Mouse (Mus musculus) forebrain, embryonic 15.5 days (tissue): Measurements from ENCODE around the gene Ccdc27. TPM values are rescaled to one million over a fixed set of nuclear protein-coding genes. Genes with fewer than 3 reads are reported as not detected.
A peak's percentile ranks its signal among the peaks of the same experiment; 100 is the strongest.

ENCODE experiments used
- ATAC-seq: fragments of 200-750 bp; cut with Nextera tagmentation; replicated peaks from 2 replicates; pipeline ENCODE4 v1.8.0; 2017; ENCODE audit warnings: mild to moderate bottlenecking, moderate TSS enrichment, moderate library complexity
- H3K27ac ChIP-seq: fragments of 300-500 bp; sonication (generic); replicated peaks from 2 replicates; pipeline ENCODE4 v1.5.1; 2015; ENCODE audit warnings: mild to moderate bottlenecking, inconsistent platforms
- H3K27me3 ChIP-seq: fragments of 300-500 bp; sonication (generic); 2 replicates; pipeline ENCODE4 v1.6.1; 2015; ENCODE audit warnings: inconsistent platforms
- H3K36me3 ChIP-seq: fragments of 300-500 bp; sonication (generic); 2 replicates; pipeline ENCODE4 v1.6.1; 2015; ENCODE audit warnings: mild to moderate bottlenecking, inconsistent platforms
- H3K4me1 ChIP-seq: fragments of 300-500 bp; sonication (generic); 2 replicates; pipeline ENCODE4 v1.6.1; 2015; ENCODE audit warnings: inconsistent platforms
- H3K4me2 ChIP-seq: fragments of 300-500 bp; sonication (generic); replicated peaks from 2 replicates; pipeline ENCODE4 v1.6.1; 2015; ENCODE audit warnings: mild to moderate bottlenecking, inconsistent platforms
- H3K4me3 ChIP-seq: fragments of 300-500 bp; sonication (generic); 2 replicates; pipeline ENCODE4 v1.5.1; 2015; ENCODE audit warnings: mild to moderate bottlenecking, inconsistent platforms
- H3K9ac ChIP-seq: fragments of 300-500 bp; sonication (generic); replicated peaks from 2 replicates; pipeline ENCODE4 v1.6.1; 2015; ENCODE audit warnings: mild to moderate bottlenecking, inconsistent platforms
- H3K9me3 ChIP-seq: fragments of 300-500 bp; sonication (generic); 2 replicates; pipeline ENCODE4 v1.6.1; 2016; ENCODE audit warnings: inconsistent platforms
- WGBS: fragments of 180-500 bp; shearing (Covaris S2); methylation state at CpG from one replicate; pipeline ENCODE4 v1.1.7; 2015; ENCODE audit warnings: mixed read lengths; 5-methylcytosine and 5-hydroxymethylcytosine counted together
- polyA plus RNA-seq: library from polyadenylated mRNA; unstranded; fragments of >200 nt; fragmentation: Nextera tagmentation; extraction: Ambion mirVana; gene quantifications from 2 replicates; pipeline ENCODE4 v1.2.1, GENCODE M21; 2015

The Ccdc27 gene
- polyA plus RNA-seq: not detected in 2 replicates

- H3K27me3 ChIP-seq: no peaks in the 10 kb centered on the region
- H3K4me2 ChIP-seq: no peak within 1 kb of the TSS
- H3K9me3 ChIP-seq: no peaks in the 10 kb centered on the region
- H3K4me1 ChIP-seq: no peaks in the 10 kb centered on the region
- H3K9ac ChIP-seq: no peak within 1 kb of the TSS
- 85% methylated on average over 9 of the region's 9 CpGs for WGBS
- H3K36me3 ChIP-seq: no peaks in the 10 kb centered on the region
- no peak within 1 kb of the TSS for H3K27ac ChIP-seq
- ATAC-seq: no peak
- no peak within 1 kb of the TSS for H3K4me3 ChIP-seq
Measured at GRCm38 (mm10) chr4:154042577-154042976, at the start of gene Ccdc27. Ccdc27 (minus strand) TSS chr4:154042677.

- 63% methylated on average over 8 of the region's 8 CpGs for WGBS
- Histone ChIP-seq H3K27me3 (peaks cover 3% of the 10 kb centered on the region; the same call in 1 of the 2 replicates), H3K4me3 (no peak overlapping the region), H3K9ac (no peak overlapping the region), H3K36me3 (no peaks in the 10 kb centered on the region), H3K4me1 (no peaks in the 10 kb centered on the region), H3K4me2 (no peak overlapping the region), H3K27ac (no peak overlapping the region), H3K9me3 (no peaks in the 10 kb centered on the region)
- no peak for ATAC-seq
Measured at GRCm38 (mm10) chr4:154091356-154091755, 48.9 kb upstream of the Ccdc27 start.

GRCm38 (mm10) chr4:154089205-154089604 is 46.7 kb upstream of the Ccdc27 start:
- no peak for ATAC-seq

GRCm38 (mm10) chr4:154086436-154086835 is 44.0 kb upstream of the Ccdc27 start:
- no peak overlapping the region for H3K4me3 ChIP-seq
- no peak for ATAC-seq
- no peak overlapping the region for H3K27ac ChIP-seq
- H3K9me3 ChIP-seq: no peaks in the 10 kb centered on the region
- H3K27me3 ChIP-seq: peaks cover 18% of the 10 kb centered on the region
- H3K4me2 ChIP-seq: no peak overlapping the region
- WGBS: 89% methylated on average over 8 of the region's 8 CpGs
- H3K9ac ChIP-seq: no peak overlapping the region
- H3K36me3 ChIP-seq: no peaks in the 10 kb centered on the region
- H3K4me1 ChIP-seq: no peaks in the 10 kb centered on the region

More at GRCm38 (mm10) chr4:154089205-154089604, 46.7 kb upstream of the Ccdc27 start:
- Histone ChIP-seq H3K4me2 (no peak overlapping the region), H3K4me3 (no peak overlapping the region), H3K4me1 (no peaks in the 10 kb centered on the region), H3K9me3 (no peaks in the 10 kb centered on the region), H3K27ac (no peak overlapping the region), H3K36me3 (no peaks in the 10 kb centered on the region), H3K9ac (no peak overlapping the region), H3K27me3 (0 out of 2 replicates have a peak, but pooled peaks cover 3% of the 10 kb centered on the region)
- WGBS: 63% methylated on average over 5 of the region's 5 CpGs

- WGBS: 58% methylated on average over 3 of the region's 3 CpGs
- no peaks in the 10 kb centered on the region for H3K4me1 ChIP-seq
- no peaks in the 10 kb centered on the region for H3K9me3 ChIP-seq
- H3K4me2 ChIP-seq: no peak overlapping the region
- H3K27me3 ChIP-seq: peaks cover 24% of the 10 kb centered on the region
- no peaks in the 10 kb centered on the region for H3K36me3 ChIP-seq
- no peak overlapping the region for H3K4me3 ChIP-seq
- H3K9ac ChIP-seq: no peak overlapping the region
- ATAC-seq: no peak
- H3K27ac ChIP-seq: no peak overlapping the region
Measured at GRCm38 (mm10) chr4:154085856-154086255, 43.4 kb upstream of the Ccdc27 start.

GRCm38 (mm10) chr4:154081974-154082373 is 39.5 kb upstream of the Ccdc27 start:
- no peaks in the 10 kb centered on the region for H3K4me1 ChIP-seq
- peaks cover 31% of the 10 kb centered on the region for H3K27me3 ChIP-seq
- no peak overlapping the region for H3K27ac ChIP-seq
- ATAC-seq: no peak
- WGBS: 0% methylated on average over 1 of the region's 1 CpGs
- H3K9me3 ChIP-seq: no peaks in the 10 kb centered on the region
- H3K36me3 ChIP-seq: no peaks in the 10 kb centered on the region
- H3K9ac ChIP-seq: no peak overlapping the region
- H3K4me2 ChIP-seq: no peak overlapping the region
- H3K4me3 ChIP-seq: no peak overlapping the region

- no peak overlapping the region for H3K27ac ChIP-seq
- no peak overlapping the region for H3K9ac ChIP-seq
Measured at GRCm38 (mm10) chr4:154081021-154081420, 38.5 kb upstream of the Ccdc27 start.

GRCm38 (mm10) chr4:154080211-154080610 is 37.7 kb upstream of the Ccdc27 start:
- Histone ChIP-seq H3K36me3 (no peaks in the 10 kb centered on the region), H3K27ac (no peak overlapping the region), H3K9ac (no peak overlapping the region), H3K4me2 (no peak overlapping the region), H3K27me3 (peaks cover 31% of the 10 kb centered on the region), H3K4me3 (no peak overlapping the region), H3K4me1 (no peaks in the 10 kb centered on the region), H3K9me3 (no peaks in the 10 kb centered on the region)
- WGBS: 66% methylated on average over 4 of the region's 4 CpGs
- no peak for ATAC-seq

More at GRCm38 (mm10) chr4:154081021-154081420, 38.5 kb upstream of the Ccdc27 start:
- Histone ChIP-seq H3K4me1 (no peaks in the 10 kb centered on the region), H3K36me3 (no peaks in the 10 kb centered on the region), H3K4me2 (no peak overlapping the region), H3K9me3 (no peaks in the 10 kb centered on the region), H3K27me3 (peaks cover 31% of the 10 kb centered on the region), H3K4me3 (no peak overlapping the region)
- WGBS: 5% methylated on average over 13 of the region's 13 CpGs
- no peak for ATAC-seq

- H3K36me3 ChIP-seq: no peaks in the 10 kb centered on the region
- no peak overlapping the region for H3K9ac ChIP-seq
- peaks cover 25% of the 10 kb centered on the region for H3K27me3 ChIP-seq
- peak overlapping the region; percentile 13; the same call in 1 of the 2 replicates for H3K4me3 ChIP-seq
- peak overlapping the region; percentile 25 for H3K4me2 ChIP-seq
- no peaks in the 10 kb centered on the region for H3K9me3 ChIP-seq
- ATAC-seq: no peak
- 27% methylated on average over 10 of the region's 16 CpGs for WGBS
- H3K27ac ChIP-seq: no peak overlapping the region
- peaks cover 7% of the 10 kb centered on the region; the same call in 1 of the 2 replicates for H3K4me1 ChIP-seq
Measured at GRCm38 (mm10) chr4:154071941-154072340, 29.5 kb upstream of the Ccdc27 start.

GRCm38 (mm10) chr4:154071521-154071920 is 29.0 kb upstream of the Ccdc27 start:
- Histone ChIP-seq H3K36me3 (no peaks in the 10 kb centered on the region), H3K4me3 (peak overlapping the region; percentile 13; the same call in 1 of the 2 replicates), H3K9ac (no peak overlapping the region), H3K9me3 (no peaks in the 10 kb centered on the region), H3K4me2 (peak overlapping the region; percentile 25), H3K4me1 (peaks cover 7% of the 10 kb centered on the region; the same call in 1 of the 2 replicates), H3K27me3 (peaks cover 25% of the 10 kb centered on the region), H3K27ac (no peak overlapping the region)
- WGBS: under 1% methylated on average over 15 of the region's 20 CpGs
- ATAC-seq: no peak

- under 1% methylated on average over 5 of the region's 5 CpGs for WGBS
Measured at GRCm38 (mm10) chr4:154070896-154071295, 28.4 kb upstream of the Ccdc27 start.

GRCm38 (mm10) chr4:154064827-154065773 is 22.6 kb upstream of the Ccdc27 start:
- H3K27ac ChIP-seq: no peak overlapping the region
- no peak overlapping the region for H3K9ac ChIP-seq
- no peaks in the 10 kb centered on the region for H3K9me3 ChIP-seq
- no peak overlapping the region for H3K4me3 ChIP-seq
- 63% methylated on average over 14 of the region's 14 CpGs for WGBS
- ATAC-seq: peak; percentile 61
- peaks cover 8% of the 10 kb centered on the region for H3K27me3 ChIP-seq
- no peak overlapping the region for H3K4me2 ChIP-seq
- no peaks in the 10 kb centered on the region for H3K36me3 ChIP-seq
- no peaks in the 10 kb centered on the region for H3K4me1 ChIP-seq

More at GRCm38 (mm10) chr4:154070896-154071295, 28.4 kb upstream of the Ccdc27 start:
- H3K27ac ChIP-seq: no peak overlapping the region
- no peak for ATAC-seq
- no peak overlapping the region for H3K4me2 ChIP-seq
- H3K9ac ChIP-seq: no peak overlapping the region
- peaks cover 7% of the 10 kb centered on the region; the same call in 1 of the 2 replicates for H3K4me1 ChIP-seq
- no peaks in the 10 kb centered on the region for H3K36me3 ChIP-seq
- peaks cover 27% of the 10 kb centered on the region for H3K27me3 ChIP-seq
- H3K4me3 ChIP-seq: no peak overlapping the region
- no peaks in the 10 kb centered on the region for H3K9me3 ChIP-seq
